Mouse (Mus musculus) adrenal gland, adult 8-10 months (tissue): ENCODE results near the gene Plscr2. TPM values are rescaled to one million over a fixed set of nuclear protein-coding genes. Genes with fewer than 3 reads are reported as not detected.
"Not testable (repeated sequence)": the region's sequence is repeated elsewhere in the genome, so short reads cannot be mapped to it uniquely, and the experiment has no call there.

Source experiments
- DNase-seq: peaks from one replicate; pipeline ENCODE4 v3.0.0; 2022
- total RNA-seq, 4 experiments: library from RNA; stranded (reverse); gene quantifications; 2 replicates each; pipeline ENCODE4 v1.2.4; 2022

Gene Plscr2
- total RNA-seq, 4 experiments from 2014 or later = 15.1 to 25.6 (median 20.1) TPM

GRCm38 (mm10) chr9:92273956-92274762 lies 1.2 kb upstream of the Plscr2 start:
- no peak for DNase-seq

GRCm38 (mm10) chr9:92276360-92276759 lies 958 bp downstream of the Plscr2 start:
- no peak for DNase-seq

DNA sequence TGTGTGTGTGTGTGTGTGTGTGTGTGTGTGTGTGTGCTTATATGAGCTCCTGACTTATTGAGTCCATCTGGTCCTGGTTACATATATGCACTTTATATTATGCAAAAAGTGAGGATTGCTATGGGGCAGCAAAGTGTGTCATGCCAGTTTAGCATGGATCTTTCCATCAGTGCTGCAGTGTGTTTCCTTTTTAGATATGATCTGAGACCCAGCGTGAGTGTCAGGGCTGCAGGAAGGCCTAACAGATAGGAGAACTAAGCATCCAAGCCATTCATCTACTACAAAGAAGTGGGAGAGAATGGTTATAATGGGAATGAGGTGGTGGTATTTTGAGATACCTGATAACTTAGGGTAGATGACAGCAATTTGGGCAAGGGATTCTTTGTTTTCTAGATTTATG lies 4.6 kb downstream of the Plscr2 start:
- no peak for DNase-seq

GRCm38 (mm10) chr9:92282563-92283171 lies 7.3 kb downstream of the Plscr2 start:
- no peak for DNase-seq

- no peak for DNase-seq
Measured at GRCm38 (mm10) chr9:92289675-92290074, 14.3 kb downstream of the Plscr2 start.

DNA sequence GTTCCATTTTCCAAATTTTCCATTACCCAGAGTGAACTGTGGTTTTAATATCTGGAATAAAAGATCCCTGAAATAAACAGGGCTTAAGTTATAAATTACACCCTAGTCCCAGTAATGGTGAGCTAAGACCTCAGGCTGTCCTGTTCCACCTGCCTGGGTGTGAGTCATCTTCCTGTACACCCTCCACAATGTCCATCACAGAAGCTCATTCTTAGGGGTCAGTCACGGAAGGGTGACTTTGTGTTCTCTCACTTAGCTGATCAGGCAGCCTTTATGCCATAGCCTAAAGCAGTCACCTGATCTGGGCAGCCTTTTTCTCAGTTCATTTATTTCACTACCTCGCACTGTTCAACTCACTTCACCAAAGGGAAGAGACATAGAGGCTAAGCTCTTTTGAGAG lies 16.8 kb downstream of the Plscr2 start:
- no peak for DNase-seq

GRCm38 (mm10) chr9:92292922-92293321 lies 17.5 kb downstream of the Plscr2 start:
- DNase-seq = no peak

DNA sequence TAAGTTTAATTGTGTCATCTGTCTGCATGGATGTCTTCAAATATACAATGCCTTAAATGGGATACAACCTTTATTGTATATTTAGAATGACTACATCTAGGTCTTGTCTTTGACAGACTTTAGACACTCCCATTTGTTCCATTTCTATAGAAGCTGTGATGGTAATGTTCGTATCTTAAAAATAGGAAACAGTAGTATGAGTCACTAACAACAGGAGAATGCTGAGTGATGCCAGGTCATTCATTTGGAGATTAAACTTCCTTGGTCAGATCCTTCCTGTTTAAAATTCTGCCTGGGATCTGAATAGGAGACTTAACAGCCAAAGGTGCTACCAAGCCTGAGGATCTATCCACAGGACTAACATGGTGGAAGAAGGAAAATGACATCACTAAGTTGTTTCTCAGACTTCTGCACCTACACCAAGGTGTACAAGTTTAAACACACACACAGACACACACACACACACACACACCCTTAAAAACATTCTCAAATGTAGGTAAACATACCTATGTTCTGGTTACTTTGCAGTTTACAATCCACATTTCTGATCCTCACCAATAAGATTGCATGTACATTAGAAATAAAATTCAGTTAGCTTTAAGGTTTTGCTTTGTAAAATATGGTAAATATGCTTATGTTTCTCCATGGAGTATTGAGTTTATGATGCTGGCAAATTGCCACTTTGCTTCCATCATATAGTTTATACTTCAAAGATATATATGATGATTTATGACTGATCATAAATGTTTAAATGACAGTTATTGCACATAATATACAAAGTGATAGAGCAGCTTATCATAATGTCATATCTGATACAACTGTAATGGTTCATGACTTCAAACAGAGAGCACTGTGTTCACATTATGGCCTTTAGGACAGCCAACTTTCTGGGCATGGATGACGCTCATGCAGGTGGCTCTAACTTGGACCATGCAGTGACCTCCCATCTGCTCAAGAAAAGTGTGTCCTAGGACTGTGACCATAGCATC lies 18.5 kb downstream of the Plscr2 start:
- DNase-seq = no peak

GRCm38 (mm10) chr9:92298288-92298687 lies 22.9 kb downstream of the Plscr2 start:
- DNase-seq = no peak

DNA sequence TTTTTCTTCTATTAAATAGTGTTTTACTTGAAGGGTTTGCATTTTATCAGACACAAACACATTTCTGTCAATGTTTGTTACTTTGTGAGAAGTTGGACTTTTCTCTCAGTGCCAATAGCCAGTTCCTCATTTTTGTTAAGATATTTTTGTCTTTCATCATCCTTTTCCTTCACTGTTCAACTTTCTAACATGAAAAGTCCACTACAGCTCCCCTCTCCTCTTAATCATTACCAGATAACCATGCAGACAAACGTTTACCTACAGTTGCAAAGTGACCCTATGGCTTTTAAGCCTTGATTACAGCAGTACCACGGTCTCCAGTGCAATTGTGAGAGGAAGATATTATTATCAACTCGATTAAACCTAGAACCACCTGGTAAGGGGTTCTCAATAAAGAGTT lies 25.8 kb downstream of the Plscr2 start:
- DNase-seq = no peak

- DNase-seq = no peak
Measured at GRCm38 (mm10) chr9:92305075-92305474, 29.7 kb downstream of the Plscr2 start.

DNA sequence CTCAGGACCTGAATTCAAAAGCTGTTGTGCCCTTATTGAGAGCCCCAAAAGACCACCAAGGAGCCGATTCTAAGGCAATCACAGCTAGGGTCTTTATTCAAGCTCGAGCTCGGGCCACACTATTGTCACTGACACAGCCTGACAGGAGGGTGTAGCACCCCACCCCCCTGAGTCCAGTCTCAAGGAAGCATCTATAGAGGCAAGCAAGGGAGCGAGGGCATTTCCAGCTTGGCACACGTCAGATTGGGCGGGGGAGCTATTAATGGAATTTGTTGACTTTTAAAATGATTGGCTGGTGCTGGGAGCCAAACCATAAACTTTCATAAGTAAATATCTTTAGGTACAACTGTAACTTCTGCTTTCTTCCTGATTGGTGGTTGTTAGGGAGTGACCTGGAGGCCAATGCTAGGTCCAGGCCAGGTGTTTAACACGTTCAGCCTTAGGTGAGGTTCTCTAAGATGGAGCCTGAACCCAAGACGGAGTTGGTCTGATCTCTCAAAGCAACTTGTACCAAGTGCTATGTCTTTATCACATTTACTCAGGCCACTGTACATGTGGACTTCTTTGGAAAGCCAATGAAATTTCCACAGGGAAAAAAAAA lies 30.3 kb downstream of the Plscr2 start:
- no peak for DNase-seq

DNA sequence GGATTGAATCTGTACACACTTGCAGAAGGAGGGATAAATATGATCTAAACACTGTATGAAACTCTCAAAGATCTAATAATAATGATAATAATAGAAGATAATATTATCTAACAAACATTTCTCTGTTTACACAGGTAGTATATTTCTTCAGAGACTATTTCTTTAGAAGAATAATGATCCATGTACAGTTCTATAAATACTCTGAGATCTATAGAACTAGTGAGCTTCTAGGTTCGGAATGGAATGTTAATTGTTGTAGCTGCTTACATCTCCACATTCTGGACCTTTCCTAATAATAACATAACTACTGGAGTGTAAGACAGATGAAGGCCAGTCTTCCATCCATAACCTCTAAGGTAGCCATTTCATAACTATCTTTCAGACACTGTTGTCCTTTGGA lies 33.7 kb downstream of the Plscr2 start, which contains the start of gene 1700057G04Rik:
1700057G04Rik (plus strand) TSS at position 301 of the 400 bp plus-strand sequence.
- no peak for DNase-seq

DNA sequence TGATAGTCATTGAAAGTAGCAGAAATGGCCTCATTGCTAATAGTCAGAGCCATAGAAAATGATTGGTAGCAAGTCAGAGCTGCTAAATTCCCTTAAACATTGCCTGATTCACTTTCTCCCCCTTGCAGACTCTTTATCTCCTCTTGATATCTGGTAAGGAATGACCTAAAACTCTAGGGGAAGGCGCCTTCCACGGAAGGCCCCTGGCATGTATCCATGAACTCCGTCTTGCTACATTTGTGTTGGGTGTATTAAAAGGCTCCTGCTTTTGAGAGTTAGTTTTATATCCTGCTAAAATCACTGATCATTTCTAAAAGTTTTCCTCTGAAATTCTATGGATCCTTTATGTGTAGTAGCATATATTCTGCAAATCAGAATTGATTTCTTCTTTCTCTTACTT lies 41.4 kb downstream of the Plscr2 start:
- no peak for DNase-seq

- not testable (repeated sequence) for DNase-seq
Measured at GRCm38 (mm10) chr9:92325936-92326335, 50.5 kb downstream of the Plscr2 start.

GRCm38 (mm10) chr9:92326813-92327212 lies 51.4 kb downstream of the Plscr2 start:
- no peak for DNase-seq

DNA sequence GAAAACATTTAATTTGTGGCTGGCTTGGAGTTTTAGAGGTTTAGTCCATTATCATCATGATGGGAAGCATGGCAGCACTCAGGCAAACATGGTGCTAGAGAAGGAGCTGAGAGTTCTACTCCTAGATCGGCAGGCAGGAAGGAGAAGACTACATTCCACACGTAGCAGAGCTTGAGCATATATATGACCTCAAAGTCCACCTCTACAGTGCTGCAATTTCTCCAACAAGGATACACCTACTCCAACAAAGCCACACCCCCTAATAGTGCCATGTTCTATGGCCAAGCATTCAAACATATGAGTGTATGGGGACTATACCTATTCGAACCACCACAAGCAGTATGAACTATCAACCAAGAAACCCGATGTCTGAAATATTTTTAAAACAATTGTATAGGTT lies 56.0 kb downstream of the Plscr2 start:
- DNase-seq = no peak

GRCm38 (mm10) chr9:92334845-92335244 lies 59.4 kb downstream of the Plscr2 start:
- DNase-seq = no peak

DNA sequence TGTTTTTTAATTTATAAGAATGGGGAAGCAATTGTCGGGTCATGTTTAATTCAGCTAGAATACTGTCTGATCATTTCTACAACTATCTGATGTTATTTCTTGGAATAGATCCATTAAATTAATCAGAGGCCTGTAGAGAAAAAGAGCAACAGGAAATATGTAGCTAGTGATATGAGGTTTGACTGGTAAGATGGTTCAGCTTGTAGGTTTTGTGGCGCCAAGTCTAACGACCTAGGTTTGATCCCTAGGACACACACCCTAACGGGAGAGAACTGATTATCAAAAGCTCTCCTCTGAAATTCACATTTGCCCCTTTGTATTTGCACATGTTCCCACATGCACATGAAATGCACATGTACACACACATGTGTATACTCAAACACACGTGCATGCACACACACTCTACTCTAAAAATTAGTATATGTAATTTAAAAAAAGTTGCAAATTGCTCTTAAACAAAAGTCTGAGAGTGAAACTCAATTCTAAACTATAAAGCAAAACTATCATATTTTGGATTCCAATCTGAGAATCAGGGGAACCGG lies 59.9 kb downstream of the Plscr2 start:
- no peak for DNase-seq

DNA sequence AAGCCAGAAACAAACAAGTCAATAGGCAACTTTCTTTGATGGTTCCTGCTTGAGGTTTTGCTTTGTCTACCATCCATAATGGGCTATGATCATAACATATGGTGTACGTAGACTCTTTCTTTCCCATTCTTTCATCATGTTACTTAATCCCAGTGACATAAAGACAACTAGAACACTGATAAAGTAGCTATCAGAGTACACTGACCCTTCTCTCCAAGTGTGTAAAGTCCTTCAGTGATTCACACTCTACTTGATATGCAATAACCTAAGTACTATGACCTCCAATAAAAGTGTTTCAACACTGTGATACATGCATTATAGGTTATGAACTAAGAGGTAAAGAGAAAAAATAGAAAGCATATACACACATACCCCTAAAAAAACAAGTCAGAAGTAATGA lies 61.7 kb downstream of the Plscr2 start:
- no peak for DNase-seq

DNA sequence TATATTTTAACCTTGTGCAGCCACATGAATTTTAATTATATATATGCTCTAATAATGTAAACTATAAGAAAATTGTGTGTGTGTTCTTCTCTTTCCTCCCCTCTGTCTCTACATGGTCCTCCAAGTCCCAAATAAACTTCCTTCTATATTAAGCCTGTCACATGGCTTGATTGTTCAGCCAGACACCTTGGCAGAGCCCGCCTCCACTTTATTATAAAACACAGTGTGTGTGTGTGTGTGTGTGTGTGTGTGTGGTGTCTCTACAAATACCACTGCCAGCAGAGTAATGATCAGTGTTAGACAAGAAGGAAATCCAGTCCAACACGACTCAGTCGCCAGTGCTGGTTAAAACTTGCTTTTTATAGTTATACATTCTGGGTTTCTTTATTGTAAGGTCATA lies 62.3 kb downstream of the Plscr2 start:
- DNase-seq = no peak

DNA sequence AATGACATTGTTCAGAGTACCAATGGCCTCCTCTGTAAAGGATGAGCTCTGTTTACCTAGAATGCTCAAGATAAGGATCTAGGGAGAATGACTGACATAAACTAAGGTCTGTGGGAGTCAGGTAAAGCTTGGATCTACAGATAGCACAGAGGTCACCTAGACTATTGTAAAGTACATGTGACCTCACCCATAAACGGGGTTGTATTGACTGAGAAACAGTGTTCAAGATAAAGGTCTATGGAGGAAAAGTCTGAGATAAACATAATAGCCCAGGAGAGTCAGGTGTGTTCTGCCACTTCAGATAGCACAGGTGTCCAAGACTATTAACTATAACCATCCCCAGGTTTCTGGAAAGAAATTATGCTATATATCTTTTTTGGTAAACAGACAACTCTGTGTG lies 63.6 kb downstream of the Plscr2 start:
- no peak for DNase-seq
